ENCODE assay signal across 9 mouse cellular contexts in genomic region chr19:42237602-42238340, GRCm38 (mm10). TPM values are rescaled to one million over a fixed set of nuclear protein-coding genes. Genes with fewer than 3 reads are reported as not detected.
DNase-seq lines count a peak whose midpoint lies in the region; ATAC-seq and TF ChIP-seq lines count a peak whose summit lies in the region.
"Had no signal": no experiment of that assay in that cellular context is flagged by ENCODE, and none has a peak within 500 bp of the region (broad histone marks: within the 10 kb centered on the region; RNA-seq: fewer than 3 reads in every experiment).

No protein-coding gene starts in this region.

- no peak for TF ChIP-seq POLR2A in olfactory bulb, adult 2 months (IDR thresholded peaks at IDR 0.05; ENCODE audit: insufficient read depth, low read depth, low read length)

- no peaks in the 10 kb centered on the region for H3K27me3 ChIP-seq in embryonic facial prominence, embryonic 14.5 days (replicated peaks; ENCODE audit: control insufficient read depth, insufficient read depth, low read length)
- no peaks in the 10 kb centered on the region for H3K27me3 ChIP-seq in embryonic facial prominence, embryonic 10.5 days (replicated peaks; ENCODE audit: low read depth, poor library complexity, severe bottlenecking)
- H3K27me3 ChIP-seq: limb, embryonic 12.5 days had no signal

- no peak overlapping the region for H3K9ac ChIP-seq in embryonic facial prominence, embryonic 14.5 days (ENCODE audit: low read depth, low read length)
- H3K9ac ChIP-seq: limb, embryonic 12.5 days had no signal

- no peak for TF ChIP-seq CTCF in olfactory bulb, adult 2 months (IDR thresholded peaks at IDR 0.05; ENCODE audit: insufficient read depth, low read depth, low read length)

- H3K4me2 ChIP-seq in embryonic facial prominence, embryonic 14.5 days (ENCODE audit: low read depth, low read length): no peak overlapping the region
- H3K4me2 ChIP-seq: limb, embryonic 12.5 days had no signal

- no peaks in the 10 kb centered on the region for H3K9me3 ChIP-seq in embryonic facial prominence, embryonic 14.5 days (ENCODE audit: control insufficient read depth, low read length)
- no peaks in the 10 kb centered on the region for H3K9me3 ChIP-seq in embryonic facial prominence, embryonic 10.5 days
- H3K9me3 ChIP-seq: limb, embryonic 12.5 days had no signal

- H3K4me3 ChIP-seq in embryonic facial prominence, embryonic 14.5 days (ENCODE audit: low read depth, low read length): no peak overlapping the region
- no peak overlapping the region for H3K4me3 ChIP-seq in embryonic facial prominence, embryonic 10.5 days
- no peak overlapping the region for H3K4me3 ChIP-seq in olfactory bulb, adult 2 months (ENCODE audit: insufficient read depth, low read depth, low read length)
- H3K4me3 ChIP-seq: limb, embryonic 12.5 days had no signal

- ATAC-seq in embryonic facial prominence, embryonic 14.5 days (ENCODE audit: low read depth): peak; percentile 45; the same call in 1 of the 2 replicates

- WGBS in embryonic facial prominence, embryonic 14.5 days: 25% methylated on average over 4 of the region's 4 CpGs
- WGBS in embryonic facial prominence, embryonic 10.5 days: 19% methylated on average over 4 of the region's 4 CpGs
- 8% methylated on average over 4 of the region's 4 CpGs for WGBS in olfactory bulb, adult 2 months

- DNase-seq in embryonic facial prominence, embryonic 14.5 days (ENCODE audit: low spot score): peak; percentile 27
- no peak for DNase-seq in embryonic facial prominence, embryonic 10.5 days (ENCODE audit: low spot score)
- DNase-seq in frontal cortex, postnatal 36 days (ENCODE audit: low spot score in 2 of 2): peak; percentile 56 to 81
- DNase-seq in heart, postnatal 4 days: peak; percentile 53
- no peak for DNase-seq in urinary bladder, adult 18-20 months (ENCODE audit: low spot score in 2 of 2)
- DNase-seq in urinary bladder, postnatal 25 days (ENCODE audit: low spot score): no peak
- no peak for DNase-seq in adrenal gland, postnatal 4 days (ENCODE audit: low spot score in 2 of 2)

- H3K27ac ChIP-seq in embryonic facial prominence, embryonic 14.5 days (replicated peaks; ENCODE audit: low read depth, low read length): no peak overlapping the region
- H3K27ac ChIP-seq in embryonic facial prominence, embryonic 10.5 days (replicated peaks): no peak overlapping the region
- peak overlapping the region; percentile 81 for H3K27ac ChIP-seq in olfactory bulb, adult 2 months (ENCODE audit: insufficient read depth, low read depth, low read length)
- H3K27ac ChIP-seq: limb, embryonic 12.5 days had no signal

- peaks cover 5% of the 10 kb centered on the region; the same call in 1 of the 2 replicates for H3K4me1 ChIP-seq in embryonic facial prominence, embryonic 14.5 days (ENCODE audit: control insufficient read depth, insufficient read depth, low read length)
- H3K4me1 ChIP-seq in embryonic facial prominence, embryonic 10.5 days: peaks cover 22% of the 10 kb centered on the region
- H3K4me1 ChIP-seq in olfactory bulb, adult 2 months (ENCODE audit: control insufficient read depth, insufficient read depth, low read length): peaks cover 27% of the 10 kb centered on the region

- no peaks in the 10 kb centered on the region for H3K36me3 ChIP-seq in embryonic facial prominence, embryonic 14.5 days (ENCODE audit: control insufficient read depth, insufficient read depth, low read length)
- no peaks in the 10 kb centered on the region for H3K36me3 ChIP-seq in embryonic facial prominence, embryonic 10.5 days (replicated peaks)
- H3K36me3 ChIP-seq: limb, embryonic 12.5 days had no signal

RNA-seq across cellular contexts. Expression of gene Golga7b, which starts 9.6 kb away (rescaled TPM):
- polyA plus RNA-seq in embryonic facial prominence, embryonic 14.5 days (2014; fragmentation: Nextera tagmentation; extraction: Ambion mirVana): 3.0 and 3.2 TPM in 2 replicates
- polyA plus RNA-seq in embryonic facial prominence, embryonic 10.5 days (2016; fragmentation: Nextera tagmentation; extraction: Ambion mirVana): 0.58 and 1.2 TPM in 2 replicates
- under 1 TPM; 0.45 to 0.54 TPM for total RNA-seq in heart, postnatal 4 days (2021)
- not detected in 2 replicates for polyA plus RNA-seq in olfactory bulb, adult 2 months (2012; ENCODE audit: insufficient read depth, insufficient read length, low replicate concordance, missing spikeins)
- total RNA-seq in adrenal gland, postnatal 4 days (2021): 1 to 10 TPM; 2.3 to 3.4 TPM

RNA-seq across cellular contexts. Expression of gene Sfrp5, which starts 35.7 kb away (rescaled TPM):
- 18.0 and 18.3 TPM in 2 replicates for polyA plus RNA-seq in embryonic facial prominence, embryonic 14.5 days (2014; fragmentation: Nextera tagmentation; extraction: Ambion mirVana)
- 0.58 and 0.72 TPM in 2 replicates for polyA plus RNA-seq in embryonic facial prominence, embryonic 10.5 days (2016; fragmentation: Nextera tagmentation; extraction: Ambion mirVana)
- 1 to 10 TPM in 1 of 2 experiments, under 1 TPM in 1; 0.54 to 1.3 TPM for total RNA-seq in heart, postnatal 4 days (2021)
- polyA plus RNA-seq in olfactory bulb, adult 2 months (2012; ENCODE audit: insufficient read depth, insufficient read length, low replicate concordance, missing spikeins): not detected in 2 replicates
- total RNA-seq in adrenal gland, postnatal 4 days (2021): 1 to 10 TPM; 6.2 to 6.9 TPM

Comparison
In these comparisons a context has a peak if more than half of its experiments do, and no peak if none do; other contexts are left out.
1. DNase-seq: peak in embryonic facial prominence, embryonic 14.5 days (single experiment), frontal cortex, postnatal 36 days (2 of 2) and heart, postnatal 4 days (single experiment); none in embryonic facial prominence, embryonic 10.5 days (single experiment), urinary bladder, adult 18-20 months (0 of 2), urinary bladder, postnatal 25 days (single experiment) and adrenal gland, postnatal 4 days (0 of 2).
2. RNA of gene Sfrp5, which starts 35.7 kb away (polyA plus RNA-seq): 18.0 to 18.3 TPM in embryonic facial prominence, embryonic 14.5 days; 0.58 to 0.72 TPM in embryonic facial prominence, embryonic 10.5 days and not detected in olfactory bulb, adult 2 months; every median in the first group is over 10 times any median in the second.